Mouse (Mus musculus) cerebral cortex, adult 2 months (tissue): ENCODE results near the gene Kel.

Experiments used
- WGBS: fragments of 180-500 bp; shearing (Covaris S2); methylation state at CpG from one replicate; pipeline ENCODE4 v1.1.7; 2018; 5-methylcytosine and 5-hydroxymethylcytosine counted together

Kel gene

DNA sequence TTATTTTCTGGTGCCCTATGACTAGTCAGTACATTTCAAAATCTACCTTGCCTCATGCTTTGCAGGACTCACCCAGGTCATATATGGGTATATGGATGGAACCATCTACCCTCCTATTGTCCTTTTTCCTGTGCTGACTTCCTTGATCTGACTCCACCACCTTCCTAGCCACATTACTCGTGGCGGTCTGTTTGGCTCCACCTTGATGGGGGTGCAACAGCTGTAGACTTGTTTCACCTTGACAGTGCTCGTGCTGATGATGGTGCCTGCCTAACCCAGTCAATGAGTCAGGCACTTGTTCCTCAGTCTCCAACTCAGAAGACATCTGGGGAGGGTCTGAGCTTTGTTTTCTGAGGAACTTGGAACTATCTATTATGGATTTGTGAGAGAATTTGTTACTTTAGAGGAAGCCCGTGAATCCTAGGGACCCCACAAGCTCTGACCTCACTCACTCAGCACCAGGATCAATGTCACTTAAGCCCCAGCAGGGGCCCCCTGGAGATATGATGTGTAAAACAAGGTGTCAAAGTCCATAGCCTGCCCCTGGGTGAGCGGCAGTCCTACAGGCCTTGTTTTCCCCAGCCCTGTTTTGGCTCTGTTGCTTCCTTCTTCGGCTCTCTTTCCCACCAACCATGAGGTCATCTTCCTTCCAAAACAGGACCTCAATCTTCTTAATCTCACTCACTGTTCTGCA is 62.8 kb downstream of the Kel start:
- WGBS: 82% methylated on average over 6 of the region's 6 CpGs

DNA sequence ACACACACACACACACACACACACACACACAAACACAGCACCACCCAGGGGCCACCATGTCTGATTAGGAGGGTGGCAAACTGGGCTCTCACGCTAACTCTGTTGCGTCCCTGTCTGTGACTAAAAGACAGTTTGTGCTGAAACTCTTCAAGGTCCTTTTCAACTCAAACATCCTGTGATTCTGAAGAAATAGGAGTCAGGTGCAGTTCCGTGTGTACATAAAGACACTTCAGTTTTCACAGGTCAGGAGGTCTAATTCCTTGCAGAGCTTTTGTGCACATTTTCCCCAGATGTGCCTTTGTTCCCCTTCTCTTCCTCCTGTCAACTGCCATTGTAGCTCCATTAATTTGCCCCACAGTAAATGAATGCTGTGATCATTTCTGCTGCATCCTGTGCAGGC is 63.7 kb downstream of the Kel start:
- 85% methylated on average over 3 of the region's 3 CpGs for WGBS

DNA sequence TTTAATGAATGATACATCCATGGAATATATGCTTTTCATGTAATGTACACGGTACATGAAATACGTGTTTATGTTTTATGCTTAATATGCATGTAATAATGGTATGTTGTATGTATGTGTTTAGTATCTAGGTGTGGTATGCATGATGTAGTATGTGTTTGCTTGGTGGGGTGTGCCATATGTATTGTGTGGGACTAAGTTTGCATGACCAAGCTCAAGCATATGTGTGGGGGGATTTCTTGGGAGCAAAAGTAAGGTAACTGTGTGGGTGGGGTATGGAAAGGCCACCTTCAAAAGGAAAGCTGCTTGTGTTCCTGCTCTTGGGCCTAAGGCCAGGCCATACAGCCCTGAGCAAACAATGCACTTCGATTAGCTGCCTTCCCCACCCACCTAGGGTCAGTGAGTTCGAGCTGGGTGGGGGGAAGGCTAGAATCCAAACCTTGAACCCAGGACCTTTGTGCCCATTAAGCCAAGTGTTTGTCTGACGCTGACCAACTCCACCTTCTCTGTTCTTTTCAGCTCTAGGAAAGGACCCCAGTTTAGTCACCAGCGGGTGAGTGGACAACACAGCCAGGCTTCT is 66.1 kb downstream of the Kel start:
- WGBS: 87% methylated on average over 6 of the region's 6 CpGs

DNA sequence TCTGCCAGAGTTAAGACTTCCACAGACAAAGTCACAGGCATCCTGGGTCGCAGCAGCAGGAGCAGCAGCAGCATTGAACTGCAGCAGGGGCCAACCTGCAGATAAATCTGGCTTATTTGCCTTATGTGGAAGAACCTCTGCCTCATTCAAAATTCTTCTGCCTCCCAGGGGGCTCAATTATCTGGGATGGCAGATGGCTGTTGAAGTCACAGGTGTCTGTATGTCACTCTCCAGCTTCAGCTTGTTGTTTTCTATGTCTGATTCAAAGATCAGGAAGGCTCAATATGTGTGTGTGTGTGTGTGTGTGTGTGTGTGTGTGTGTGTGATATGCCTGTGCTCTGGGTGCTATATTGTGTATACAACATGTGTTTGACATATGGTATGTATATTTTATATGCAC is 66.7 kb downstream of the Kel start:
- WGBS: 60% methylated on average over 1 of the region's 1 CpGs
